Mouse (Mus musculus) MEL (cell line): Measurements from ENCODE around the gene Necab2. TPM values are rescaled to one million over a fixed set of nuclear protein-coding genes. Genes with fewer than 3 reads are reported as not detected.
A peak's percentile ranks its signal among the peaks of the same experiment; 100 is the strongest.

Source experiments
- DNase-seq: peaks from one replicate; pipeline ENCODE4 v3.0.0; 2011; ENCODE audit warnings: low read depth, low spot score
- H3K27ac ChIP-seq: 2 replicates; pipeline ENCODE4 v1.5.1; 2012; ENCODE audit warnings: low read depth, mild to moderate bottlenecking, control low read depth, low read length, moderate library complexity; ENCODE audit not compliant: control insufficient read depth
- H3K27me3 ChIP-seq, 2 experiments: fragments of 150-350 bp in 1 of 2; sonication (generic) in 1 of 2; 2 replicates each; pipeline ENCODE4 v1.6.1; 2012; ENCODE audit warnings: low read length in 2 of 2, mild to moderate bottlenecking in 2 of 2, improper control_type of control experiment in 1 of 2, moderate library complexity in 1 of 2; ENCODE audit not compliant: insufficient read depth in 2 of 2, control insufficient read depth in 1 of 2
- H3K36me3 ChIP-seq, 2 experiments: 2 replicates each; pipeline ENCODE4 v1.6.1; 2012 to 2014; ENCODE audit warnings: low read length in 2 of 2, improper control_type of control experiment in 1 of 2, inconsistent platforms in 1 of 2, mild to moderate bottlenecking in 1 of 2; ENCODE audit not compliant: insufficient read depth in 2 of 2, control insufficient read depth in 1 of 2
- H3K4me1 ChIP-seq, 2 experiments: fragments of 150-350 bp in 1 of 2; sonication (generic) in 1 of 2; 2 replicates each; pipeline ENCODE4 v1.6.1; 2012; ENCODE audit warnings: low read length in 2 of 2, improper control_type of control experiment in 1 of 2, mild to moderate bottlenecking in 1 of 2; ENCODE audit not compliant: insufficient read depth in 2 of 2, control insufficient read depth in 1 of 2
- H3K4me3 ChIP-seq, 2 experiments: fragments of 150-350 bp in 1 of 2; sonication (generic) in 1 of 2; 2 replicates each; pipeline ENCODE4 v1.5.1; 2012; ENCODE audit warnings: low read depth in 2 of 2, low read length in 2 of 2, mild to moderate bottlenecking in 2 of 2, moderate library complexity in 2 of 2, control low read depth in 1 of 2, improper control_type of control experiment in 1 of 2; ENCODE audit not compliant: control insufficient read depth in 1 of 2, insufficient read depth in 1 of 2
- H3K79me2 ChIP-seq: 2 replicates; pipeline ENCODE4 v1.6.1; 2012; ENCODE audit warnings: mild to moderate bottlenecking, low read length, moderate library complexity; ENCODE audit not compliant: control insufficient read depth, poor library complexity, insufficient read depth
- H3K9ac ChIP-seq: 2 replicates; pipeline ENCODE4 v1.6.1; 2012; ENCODE audit warnings: low read depth, mild to moderate bottlenecking, control low read depth, low read length, moderate library complexity; ENCODE audit not compliant: control insufficient read depth, poor library complexity, severe bottlenecking
- H3K9me3 ChIP-seq: fragments of 150-350 bp; sonication (generic); replicated peaks from 2 replicates; pipeline ENCODE4 v1.6.1; 2012; ENCODE audit warnings: mild to moderate bottlenecking, low read length, improper control_type of control experiment, moderate library complexity; ENCODE audit not compliant: insufficient read depth
- CHD1 ChIP-seq: IDR thresholded peaks from 2 replicates; pipeline ENCODE4 v1.6.1; 2012; ENCODE audit warnings: low read depth, mild to moderate bottlenecking, inconsistent platforms, low read length, improper control_type of control experiment
- CTCF ChIP-seq, 3 experiments: IDR thresholded peaks in 2 of 3; conservative IDR thresholded peaks in 1 of 3; 2 replicates each; pipeline ENCODE4 v1.5.1; 2011 to 2012; ENCODE audit warnings: low read length in 3 of 3, low read depth in 2 of 3, mild to moderate bottlenecking in 2 of 3, improper control_type of control experiment in 1 of 3, inconsistent platforms in 1 of 3, mixed read lengths in 1 of 3, moderate library complexity in 1 of 3; ENCODE audit not compliant: control insufficient read depth in 1 of 3, insufficient read depth in 1 of 3, poor library complexity in 1 of 3, severe bottlenecking in 1 of 3
- ELF1 ChIP-seq: IDR thresholded peaks from 2 replicates; pipeline ENCODE4 v1.6.1; 2014; ENCODE audit warnings: low read depth, mild to moderate bottlenecking, inconsistent platforms, low read length, improper control_type of control experiment, moderate library complexity
- EP300 ChIP-seq, 2 experiments: IDR thresholded peaks; 2 replicates each; pipeline ENCODE4 v1.6.1; 2011; ENCODE audit warnings: improper control_type of control experiment in 2 of 2, low read length in 2 of 2, low read depth in 1 of 2, mild to moderate bottlenecking in 1 of 2
- ETS1 ChIP-seq: IDR thresholded peaks from 2 replicates; pipeline ENCODE4 v1.6.1; 2012; ENCODE audit warnings: low read depth, mild to moderate bottlenecking, inconsistent platforms, low read length, improper control_type of control experiment, moderate library complexity
- GATA1 ChIP-seq: IDR thresholded peaks from 2 replicates; pipeline ENCODE4 v1.6.1; 2011; ENCODE audit warnings: low read depth, low read length, improper control_type of control experiment
- HCFC1 ChIP-seq: IDR thresholded peaks from 2 replicates; pipeline ENCODE4 v1.6.1; 2012; ENCODE audit warnings: low read depth, mild to moderate bottlenecking, inconsistent platforms, low read length, improper control_type of control experiment, moderate library complexity
- JUND ChIP-seq: IDR thresholded peaks from 2 replicates; pipeline ENCODE4 v1.6.1; 2011; ENCODE audit warnings: low read depth, mild to moderate bottlenecking, improper control_type of control experiment, low read length
- MAX ChIP-seq: IDR thresholded peaks from 2 replicates; pipeline ENCODE4 v1.6.1; 2011; ENCODE audit warnings: low read length, improper control_type of control experiment
- MAZ ChIP-seq: IDR thresholded peaks from 2 replicates; pipeline ENCODE4 v1.6.1; 2012; ENCODE audit warnings: low read depth, mild to moderate bottlenecking, inconsistent platforms, low read length, improper control_type of control experiment
- MXI1 ChIP-seq: IDR thresholded peaks from 2 replicates; pipeline ENCODE4 v1.6.1; 2011; ENCODE audit warnings: mild to moderate bottlenecking, low read depth, low read length, improper control_type of control experiment
- MYB ChIP-seq: IDR thresholded peaks from 2 replicates; pipeline ENCODE4 v1.6.1; 2011; ENCODE audit warnings: mild to moderate bottlenecking, low read depth, low read length, improper control_type of control experiment
- MYC ChIP-seq: IDR thresholded peaks from 2 replicates; pipeline ENCODE4 v1.6.1; 2011; ENCODE audit warnings: low read depth, mild to moderate bottlenecking, low read length, improper control_type of control experiment, moderate library complexity
- NRF1 ChIP-seq: IDR thresholded peaks from 2 replicates; pipeline ENCODE4 v1.6.1; 2014; ENCODE audit warnings: low read depth, mild to moderate bottlenecking, inconsistent platforms, low read length, improper control_type of control experiment, moderate library complexity; ENCODE audit not compliant: poor library complexity, insufficient read depth, severe bottlenecking
- POLR2AphosphoS2 ChIP-seq: IDR thresholded peaks from 2 replicates; pipeline ENCODE4 v1.6.1; 2011; ENCODE audit warnings: low read length, improper control_type of control experiment
- RCOR1 ChIP-seq: IDR thresholded peaks from 2 replicates; pipeline ENCODE4 v1.6.1; 2012; ENCODE audit warnings: low read depth, mild to moderate bottlenecking, inconsistent platforms, low read length, improper control_type of control experiment
- SIN3A ChIP-seq: IDR thresholded peaks from 2 replicates; pipeline ENCODE4 v1.6.1; 2012; ENCODE audit warnings: low read length, improper control_type of control experiment, inconsistent platforms
- SMC3 ChIP-seq: IDR thresholded peaks from 2 replicates; pipeline ENCODE4 v1.6.1; 2011; ENCODE audit warnings: low read depth, low read length, improper control_type of control experiment
- TAL1 ChIP-seq: IDR thresholded peaks from 2 replicates; pipeline ENCODE4 v1.6.1; 2012; ENCODE audit warnings: mild to moderate bottlenecking, inconsistent platforms, low read length, moderate library complexity, mixed read lengths
- TBP ChIP-seq: IDR thresholded peaks from 2 replicates; pipeline ENCODE4 v1.8.0; 2011; ENCODE audit warnings: low read depth, low read length, improper control_type of control experiment
- TCF12 ChIP-seq: IDR thresholded peaks from 2 replicates; pipeline ENCODE4 v1.6.1; 2014; ENCODE audit warnings: low read depth, mild to moderate bottlenecking, inconsistent platforms, low read length, improper control_type of control experiment, moderate library complexity
- USF1 ChIP-seq: IDR thresholded peaks from 2 replicates; pipeline ENCODE4 v1.6.1; 2014; ENCODE audit warnings: low read depth, mild to moderate bottlenecking, inconsistent platforms, low read length, improper control_type of control experiment, moderate library complexity
- ZC3H11A ChIP-seq: IDR thresholded peaks from 2 replicates; pipeline ENCODE4 v1.6.1; 2012; ENCODE audit warnings: low read depth, mild to moderate bottlenecking, inconsistent platforms, low read length, improper control_type of control experiment
- polyA plus RNA-seq, 2 experiments: library from polyadenylated mRNA; stranded (reverse) in 1 of 2; unstranded in 1 of 2; fragments of >175 nt in 1 of 2; fragments of >200 nt in 1 of 2; gene quantifications; 2 replicates each; pipeline versions ENCODE4 v1.2.1 to v1.2.4; 2012; ENCODE audit warnings: low replicate concordance in 2 of 2, low read depth in 1 of 2; ENCODE audit not compliant: insufficient read length in 2 of 2, insufficient read depth in 1 of 2, missing spikeins in 1 of 2
- total RNA-seq: library from RNA; depleted of rRNA; stranded (reverse); fragments of 300-350 nt; gene quantifications from 2 replicates; pipeline ENCODE4 v1.2.3, GENCODE M21; 2012

The Necab2 gene
- total and polyA plus RNA-seq, 3 experiments, result 0.06 TPM; not detected in 2

DNA sequence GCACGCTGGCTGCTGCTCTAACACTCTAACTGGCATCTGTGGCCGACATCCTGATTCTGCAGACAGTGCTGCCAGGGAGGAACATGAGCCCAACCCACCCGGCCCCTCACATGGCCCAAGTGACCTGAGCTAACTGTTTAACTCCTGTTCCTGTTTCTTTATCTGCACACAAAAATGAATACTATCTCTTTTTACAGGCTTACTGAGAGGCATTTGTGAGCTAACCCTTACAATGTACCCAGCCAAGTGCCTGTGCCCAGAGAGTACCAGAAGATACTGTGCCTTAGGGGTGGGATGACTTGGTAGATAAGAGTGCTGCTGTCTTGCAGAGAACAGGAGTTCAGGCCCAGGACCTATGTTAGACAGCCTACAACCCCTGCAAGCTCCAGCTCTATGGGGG is 68.4 kb downstream of the Necab2 start:
- no peaks in the 10 kb centered on the region for H3K79me2 ChIP-seq
- peaks cover 24 to 29% of the 10 kb centered on the region in 2 experiments for H3K4me1 ChIP-seq
- DNase-seq, result peak; percentile 87
- H3K4me3 ChIP-seq, result no peak overlapping the region
- H3K9ac ChIP-seq, result no peak overlapping the region
- H3K27me3 ChIP-seq, result no peaks in the 10 kb centered on the region
- peaks cover 16 to 26% of the 10 kb centered on the region in 2 experiments for H3K36me3 ChIP-seq
- H3K9me3 ChIP-seq, result no peaks in the 10 kb centered on the region
- H3K27ac ChIP-seq, result peak overlapping the region; percentile 75
- TF ChIP-seq CHD1, result no peak
- no peak for TF ChIP-seq ELF1
- no peak for TF ChIP-seq CTCF (IDR thresholded peaks at IDR 0.05 in 2 of 3, conservative IDR thresholded peaks at IDR 0.05 in 1 of 3; ENCODE audit: control insufficient read depth in 1 of 3, insufficient read depth in 1 of 3, low read depth in 2 of 3, low read length in 3 of 3, poor library complexity in 1 of 3, severe bottlenecking in 1 of 3)
- TF ChIP-seq POLR2AphosphoS2, result 0 out of 2 replicates have a peak, but pooled peaks have one; percentile 30
- TF ChIP-seq NRF1, result no peak
- peak; percentile 63 for TF ChIP-seq SIN3A
- TF ChIP-seq GATA1, result peak; percentile 96
- TF ChIP-seq JUND, result no peak
- peak; percentile 95 for TF ChIP-seq TCF12
- 0 out of 2 replicates have a peak, but pooled peaks have one; percentile 38 for TF ChIP-seq TBP
- peak; percentile 41; the same call in 1 of the 2 replicates for TF ChIP-seq MAX
- no peak for TF ChIP-seq HCFC1
- peak; percentile 96 to 97 for TF ChIP-seq EP300 (IDR thresholded peaks at IDR 0.05; ENCODE audit: low read depth in 1 of 2, low read length in 2 of 2)
- no peak for TF ChIP-seq ZC3H11A
- 0 out of 2 replicates have a peak, but pooled peaks have one; percentile 65 for TF ChIP-seq MYC
- TF ChIP-seq TAL1, result peak; percentile 85
- TF ChIP-seq MYB, result peak; percentile 75
- TF ChIP-seq USF1, result peak; percentile 63; the same call in 1 of the 2 replicates
- TF ChIP-seq MXI1, result peak; percentile 81
- TF ChIP-seq MAZ, result peak; percentile 52; the same call in 1 of the 2 replicates
- TF ChIP-seq SMC3, result no peak; the same call in 1 of the 2 replicates
- peak; percentile 66 for TF ChIP-seq RCOR1
- TF ChIP-seq ETS1, result peak; percentile 88
- TF ChIP-seq, all 39 proteins: peak for 15
